Mouse (Mus musculus) brain, embryonic 14.5 days (tissue): ENCODE results near the gene Osbpl5. TPM values are rescaled to one million over a fixed set of nuclear protein-coding genes. Genes with fewer than 3 reads are reported as not detected.

Experiments used
- DNase-seq: peaks from one replicate; pipeline ENCODE4 v3.0.0-alpha.2; 2011; ENCODE audit warnings: low read depth
- CTCF ChIP-seq: fragments of 200-500 bp; IDR thresholded peaks from 2 replicates; pipeline ENCODE4 v1.5.1; 2012; ENCODE audit warnings: inconsistent platforms, mild to moderate bottlenecking, moderate library complexity, borderline replicate concordance; ENCODE audit not compliant: insufficient read depth, insufficient read length; ENCODE audit errors: extremely low read depth
- POLR2A ChIP-seq: fragments of 200-500 bp; IDR thresholded peaks from 2 replicates; pipeline ENCODE4 v1.6.1; 2012; ENCODE audit warnings: mild to moderate bottlenecking, inconsistent platforms, borderline replicate concordance; ENCODE audit not compliant: poor library complexity, insufficient read depth, insufficient read length, severe bottlenecking; ENCODE audit errors: extremely low read depth
- polyA plus RNA-seq: library from polyadenylated mRNA; depleted of rRNA; stranded (reverse); fragments of >200 nt; gene quantifications from 2 replicates; pipeline ENCODE4 v1.2.3, GENCODE M21; 2012

The Osbpl5 gene
- polyA plus RNA-seq, 1 experiment = 59.1 TPM

- no peak for TF ChIP-seq POLR2A
- no peak for TF ChIP-seq CTCF
- DNase-seq = no peak
These were observed 5.4 kb downstream of the Osbpl5 start for GRCm38 (mm10) chr7:143751380-143751779.

GRCm38 (mm10) chr7:143749045-143749444 is 7.7 kb downstream of the Osbpl5 start:
- no peak for DNase-seq
- TF ChIP-seq CTCF (no peak), POLR2A (no peak)

- DNase-seq = peak; percentile 98
- TF ChIP-seq POLR2A (no peak), CTCF (peak; percentile 96)
These were observed 8.5 kb downstream of the Osbpl5 start for GRCm38 (mm10) chr7:143748041-143748868.

- TF ChIP-seq CTCF = no peak
- TF ChIP-seq POLR2A = no peak
- no peak for DNase-seq
These were observed 16.1 kb downstream of the Osbpl5 start for GRCm38 (mm10) chr7:143740653-143741052.

- DNase-seq = peak; percentile 88
- peak; percentile 58; the same call in 1 of the 2 replicates for TF ChIP-seq POLR2A
- no peak for TF ChIP-seq CTCF
These were observed 17.0 kb downstream of the Osbpl5 start for GRCm38 (mm10) chr7:143739511-143740461.

GRCm38 (mm10) chr7:143738601-143739006 is 18.2 kb downstream of the Osbpl5 start:
- peak; percentile 79 for DNase-seq
- TF ChIP-seq CTCF (no peak), POLR2A (no peak)

- TF ChIP-seq CTCF (no peak), POLR2A (no peak)
- no peak for DNase-seq
These were observed 18.6 kb downstream of the Osbpl5 start for GRCm38 (mm10) chr7:143738194-143738593.

- no peak for TF ChIP-seq CTCF
- TF ChIP-seq POLR2A = no peak
- DNase-seq = no peak
These were observed 23.0 kb downstream of the Osbpl5 start for GRCm38 (mm10) chr7:143733746-143734145.

- no peak for DNase-seq
- TF ChIP-seq POLR2A = no peak
- TF ChIP-seq CTCF = no peak
These were observed 26.9 kb downstream of the Osbpl5 start for GRCm38 (mm10) chr7:143729886-143730285.

GRCm38 (mm10) chr7:143726396-143726795 is 30.4 kb downstream of the Osbpl5 start:
- DNase-seq = no peak
- TF ChIP-seq CTCF = no peak
- TF ChIP-seq POLR2A = no peak

GRCm38 (mm10) chr7:143723841-143724240 is 32.9 kb downstream of the Osbpl5 start:
- TF ChIP-seq POLR2A (no peak), CTCF (no peak)
- no peak for DNase-seq
